Mouse (Mus musculus): ENCODE measurements around the gene Tas2r130.
"Not testable (repeated sequence)": the region's sequence is repeated elsewhere in the genome, so short reads cannot be mapped to it uniquely, and the experiment has no call there.

Gene Tas2r130

DNA sequence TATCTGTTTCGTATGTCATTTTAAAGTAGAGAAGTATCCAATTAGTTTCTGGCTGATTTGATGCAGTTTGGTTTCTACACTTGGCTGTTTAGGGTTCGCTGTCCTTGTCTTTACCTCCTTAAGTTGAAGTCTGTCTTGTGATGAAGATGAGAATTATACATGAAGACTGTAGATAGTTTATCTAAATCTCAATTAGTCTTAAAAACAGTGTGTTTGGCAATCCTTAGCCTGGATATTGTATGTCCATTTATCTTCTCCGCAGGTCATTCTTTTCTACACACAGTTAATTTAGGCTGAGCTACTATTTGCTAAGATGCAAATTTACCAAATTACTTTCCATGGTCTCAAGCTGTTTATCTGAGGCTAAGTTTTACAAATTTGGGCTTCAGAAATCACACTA lies at the start of gene Tas2r130:
Tas2r130 (minus strand) TSS at position 101 of the 400 bp plus-strand sequence.
- DNase-seq (ENCODE audit: low spot score): no peak

DNA sequence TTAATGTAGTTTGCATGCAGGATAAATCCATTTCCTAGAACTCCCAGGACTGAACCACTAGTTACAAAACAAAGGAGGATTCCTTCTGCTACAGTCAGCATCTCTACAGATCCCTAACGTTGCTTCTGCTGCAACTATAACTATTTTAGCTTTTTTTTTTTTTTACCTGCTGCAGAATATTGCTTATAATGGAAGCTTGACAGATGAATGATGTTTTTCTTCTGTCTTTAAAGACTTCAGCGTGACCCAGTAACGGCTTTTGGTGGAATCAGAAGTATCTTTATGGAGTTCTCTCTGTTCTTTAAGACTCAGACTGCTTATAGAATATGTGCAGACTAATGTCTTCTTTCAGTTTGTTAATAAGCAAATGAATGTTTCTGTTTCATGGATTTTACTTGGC lies 48.1 kb upstream of the Tas2r130 start, which contains the start of gene Tas2r106:
Tas2r106 (minus strand) TSS at position 101 of the 400 bp plus-strand sequence.
- no peak for DNase-seq (ENCODE audit: low spot score)

DNA sequence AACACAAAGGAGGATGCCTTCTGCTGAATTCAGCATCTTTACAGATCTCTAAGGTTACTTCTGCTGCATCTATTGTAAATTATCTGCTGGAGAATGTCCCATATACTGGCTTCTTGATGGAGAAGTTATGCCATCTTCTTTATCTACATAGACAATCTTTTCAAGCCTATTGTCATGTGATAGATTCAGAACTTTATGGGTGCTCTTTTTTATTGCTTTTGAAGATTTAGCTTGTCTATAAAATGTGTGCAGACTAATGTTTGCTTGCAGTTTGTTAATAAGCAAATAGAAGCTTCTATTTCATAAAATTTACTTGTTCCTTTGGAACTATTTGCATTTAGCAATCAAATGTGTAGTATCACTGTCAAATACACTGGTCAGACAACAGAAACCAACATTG lies 29.3 kb upstream of the Tas2r130 start, which contains the start of gene Tas2r107:
Tas2r107 (minus strand) TSS at position 101 of the 400 bp plus-strand sequence.
- DNase-seq (ENCODE audit: low spot score): no peak

DNA sequence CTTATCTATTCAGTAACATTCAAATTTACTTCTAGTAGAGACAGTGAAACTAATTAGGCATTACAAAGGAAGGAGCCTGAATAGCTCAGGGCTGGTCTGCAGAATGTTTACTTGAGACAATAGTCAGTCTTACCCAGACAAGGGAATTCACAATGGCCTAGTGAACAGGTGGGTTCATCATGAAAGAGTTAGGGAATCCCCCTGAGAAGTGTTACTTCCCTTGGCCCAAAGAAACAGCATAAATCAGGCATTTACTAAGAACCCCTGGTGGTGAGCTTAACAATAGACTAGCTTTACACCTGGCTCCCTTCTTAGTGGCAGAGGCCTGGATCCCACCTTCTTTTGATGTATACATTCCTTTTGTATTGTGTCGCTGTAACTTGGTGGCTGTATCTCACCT lies 20.8 kb downstream of the Tas2r130 start:
- not testable (repeated sequence) for DNase-seq (ENCODE audit: low spot score)

DNA sequence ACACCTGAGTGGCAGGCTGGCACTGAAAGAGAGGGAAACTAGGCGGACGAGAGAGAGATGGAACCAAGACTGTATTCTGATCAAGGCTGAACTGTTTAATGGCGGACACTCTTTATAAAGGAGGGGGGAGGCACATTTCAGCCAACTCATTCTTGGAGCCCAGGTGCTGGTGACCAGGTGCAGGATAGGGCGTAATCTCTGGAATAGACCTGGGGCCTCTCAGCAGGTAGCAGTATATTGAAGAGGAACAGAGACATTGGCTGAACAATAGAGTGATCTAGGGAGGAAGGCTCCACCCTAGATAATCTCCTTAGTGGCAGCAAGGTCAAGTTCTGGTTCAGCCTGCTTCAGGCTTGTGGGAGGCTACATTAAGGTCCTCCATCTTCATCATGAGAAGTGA lies 25.9 kb downstream of the Tas2r130 start:
- DNase-seq (ENCODE audit: low spot score): no peak
